Mouse (Mus musculus): ENCODE measurements at regions not wholly inside any gene's neighbourhood (a gene's known extent, or its start where the extent isn't known, plus 50 kb on each side); places are given as distances from the start of the nearest gene placed in this dataset.
"Not testable (repeated sequence)": the region's sequence is repeated elsewhere in the genome, so short reads cannot be mapped to it uniquely, and the experiment has no call there.

DNA sequence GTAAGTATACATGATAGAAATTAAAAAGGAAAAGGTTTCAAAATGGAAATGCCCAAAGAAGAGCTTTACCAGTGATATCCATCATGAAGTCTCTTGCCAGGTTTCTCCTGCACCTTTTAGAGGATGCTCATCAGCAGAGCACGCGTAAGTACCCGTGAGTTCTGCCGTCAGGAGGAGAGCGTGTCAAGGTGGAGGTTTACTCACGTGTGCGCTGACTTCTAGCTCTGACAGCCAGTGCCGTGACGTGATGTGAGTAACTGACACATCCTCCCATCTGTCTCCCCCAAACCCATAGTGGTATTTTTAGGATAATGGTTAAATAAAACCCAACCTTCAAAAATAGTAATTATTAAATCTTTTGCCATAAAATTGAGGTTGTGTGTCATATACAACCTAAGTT lies 55.3 kb downstream of the Adra2a start:
- no peak for DNase-seq (ENCODE audit: low read depth, low spot score)

DNA sequence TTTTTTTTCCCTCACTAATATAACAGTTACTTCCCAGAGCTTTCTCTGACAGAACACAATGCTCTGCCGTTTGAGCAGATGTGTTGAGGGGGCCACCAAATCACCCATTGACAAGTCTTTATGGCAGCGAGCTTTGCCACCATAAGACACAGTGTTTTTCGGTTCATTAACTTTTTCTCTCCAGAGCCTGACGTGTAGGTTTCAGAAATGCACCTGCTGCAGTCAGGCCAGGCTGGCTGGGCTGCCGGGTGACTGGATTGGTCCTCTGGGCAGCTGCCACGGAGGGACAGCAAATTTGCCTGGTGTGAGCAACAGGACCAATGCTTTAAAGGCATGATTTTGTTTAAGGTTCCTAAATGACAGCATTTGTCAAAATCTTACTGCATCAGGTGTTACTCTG lies 55.8 kb downstream of the Adra2a start:
- no peak for DNase-seq (ENCODE audit: low read depth, low spot score)

DNA sequence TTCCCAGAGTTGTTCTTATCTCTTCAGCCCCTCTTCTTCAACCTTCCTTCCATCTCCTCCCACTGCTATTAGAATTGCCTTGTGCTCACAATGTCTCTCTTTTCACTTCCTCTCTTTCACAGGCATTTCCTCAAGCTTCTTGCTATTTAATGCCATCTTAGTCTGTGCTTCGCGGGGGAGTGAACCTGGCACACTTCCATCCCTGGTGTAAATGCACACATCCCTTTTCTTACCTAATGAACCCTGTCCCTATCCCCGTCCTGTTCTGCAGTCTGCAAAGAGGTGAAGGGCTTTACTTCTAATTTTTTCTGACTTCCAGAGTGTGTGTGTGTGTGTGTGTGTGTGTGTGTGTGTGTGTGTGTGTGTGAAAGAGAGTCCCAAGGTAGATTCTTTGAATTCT lies 62.6 kb downstream of the Adra2a start:
- no peak for DNase-seq (ENCODE audit: low read depth, low spot score)

DNA sequence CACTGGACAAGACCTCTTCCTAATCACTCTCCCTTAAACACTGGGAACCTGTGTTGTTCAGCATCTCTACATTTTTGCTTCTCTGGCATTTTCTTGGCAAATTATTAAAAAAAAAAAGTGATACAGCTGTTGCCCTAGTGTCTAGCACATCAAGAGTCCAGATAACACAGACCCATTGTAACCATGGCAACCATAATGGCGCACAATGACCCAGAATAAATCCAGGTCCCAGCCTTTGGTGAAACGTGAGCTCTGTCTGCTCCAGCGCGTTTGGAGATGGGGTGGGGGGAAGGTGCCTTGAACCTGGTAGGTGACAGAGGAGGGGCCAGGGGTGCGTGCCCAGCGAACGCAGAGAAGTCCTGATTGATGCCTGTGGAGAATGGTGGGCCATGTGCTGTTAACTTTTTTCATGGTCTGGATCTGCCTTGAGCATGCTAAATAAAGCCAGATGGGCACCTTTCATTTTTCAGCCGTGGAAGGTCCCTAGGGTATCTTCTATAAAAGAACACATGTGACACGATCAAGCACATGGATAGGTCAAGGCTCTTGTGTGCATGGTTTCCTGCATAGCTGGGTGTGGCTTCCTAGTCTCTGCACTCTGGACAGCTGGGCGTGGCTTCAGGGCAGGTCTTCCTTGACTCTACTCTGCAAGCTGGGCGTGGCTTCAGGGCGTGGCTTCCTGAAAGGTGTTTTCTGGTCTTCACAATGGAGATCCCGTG lies 63.3 kb downstream of the Adra2a start:
- peak; percentile 18 for DNase-seq (ENCODE audit: low read depth, low spot score)

DNA sequence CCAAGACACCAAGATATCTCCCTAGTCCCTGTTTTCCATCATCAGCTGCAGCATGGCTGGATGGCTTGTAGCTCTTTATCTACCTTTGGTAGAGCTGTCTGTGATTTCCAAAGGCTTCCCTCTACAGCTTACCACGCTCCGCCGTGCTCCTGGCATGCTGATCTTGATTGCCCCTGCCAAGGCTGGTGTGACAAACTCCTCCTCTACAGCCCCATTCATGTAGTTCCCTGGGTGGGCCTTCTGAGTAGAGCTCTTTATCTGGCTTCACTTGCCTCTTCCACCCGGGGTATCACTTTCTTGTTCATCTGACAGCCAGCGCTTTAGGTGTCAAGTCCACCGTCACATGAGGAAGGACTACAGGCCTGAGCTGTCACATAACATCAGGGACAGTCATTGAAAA lies 66.1 kb downstream of the Adra2a start:
- no peak for DNase-seq (ENCODE audit: low read depth, low spot score)

DNA sequence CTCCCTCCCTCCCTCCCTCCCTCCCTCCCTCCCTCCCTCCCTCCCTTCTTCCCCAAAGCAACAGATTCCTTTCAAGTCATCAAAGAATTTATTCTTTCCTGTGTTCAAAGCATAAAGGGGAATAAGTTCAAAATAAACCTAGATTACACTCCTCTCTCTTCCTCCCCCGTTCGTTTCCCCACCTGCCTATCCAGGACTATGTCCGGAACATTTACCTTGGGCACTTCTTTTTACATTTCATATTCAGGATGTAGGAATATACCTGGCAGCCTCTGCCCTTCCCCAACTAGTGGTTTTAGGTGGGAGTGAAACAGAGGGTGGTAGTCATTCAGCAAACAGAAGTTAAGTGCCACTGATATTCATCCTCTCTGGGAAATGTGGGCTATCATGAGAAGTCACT lies 68.7 kb downstream of the Adra2a start:
- no peak for DNase-seq (ENCODE audit: low read depth, low spot score)

DNA sequence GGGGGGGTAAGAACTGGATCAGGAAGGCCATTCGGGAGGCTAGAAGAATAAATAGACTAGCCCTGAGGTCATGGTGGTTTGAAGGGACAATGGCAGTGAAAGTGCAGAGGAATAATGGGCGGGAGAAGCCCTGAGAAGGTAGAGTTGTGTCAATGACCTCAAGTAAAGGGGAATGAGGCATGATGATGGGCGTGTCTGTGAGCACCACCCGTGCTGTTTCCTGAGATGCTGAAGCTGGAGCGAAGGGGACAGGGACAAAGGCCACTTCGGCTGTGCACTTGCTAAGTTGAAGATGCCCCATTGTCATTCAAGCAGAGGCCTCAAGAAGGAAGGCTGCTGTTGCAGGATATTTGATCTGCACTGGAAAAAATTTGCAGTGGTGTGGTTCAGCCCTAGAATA lies 69.5 kb downstream of the Adra2a start:
- no peak for DNase-seq (ENCODE audit: low read depth, low spot score)

DNA sequence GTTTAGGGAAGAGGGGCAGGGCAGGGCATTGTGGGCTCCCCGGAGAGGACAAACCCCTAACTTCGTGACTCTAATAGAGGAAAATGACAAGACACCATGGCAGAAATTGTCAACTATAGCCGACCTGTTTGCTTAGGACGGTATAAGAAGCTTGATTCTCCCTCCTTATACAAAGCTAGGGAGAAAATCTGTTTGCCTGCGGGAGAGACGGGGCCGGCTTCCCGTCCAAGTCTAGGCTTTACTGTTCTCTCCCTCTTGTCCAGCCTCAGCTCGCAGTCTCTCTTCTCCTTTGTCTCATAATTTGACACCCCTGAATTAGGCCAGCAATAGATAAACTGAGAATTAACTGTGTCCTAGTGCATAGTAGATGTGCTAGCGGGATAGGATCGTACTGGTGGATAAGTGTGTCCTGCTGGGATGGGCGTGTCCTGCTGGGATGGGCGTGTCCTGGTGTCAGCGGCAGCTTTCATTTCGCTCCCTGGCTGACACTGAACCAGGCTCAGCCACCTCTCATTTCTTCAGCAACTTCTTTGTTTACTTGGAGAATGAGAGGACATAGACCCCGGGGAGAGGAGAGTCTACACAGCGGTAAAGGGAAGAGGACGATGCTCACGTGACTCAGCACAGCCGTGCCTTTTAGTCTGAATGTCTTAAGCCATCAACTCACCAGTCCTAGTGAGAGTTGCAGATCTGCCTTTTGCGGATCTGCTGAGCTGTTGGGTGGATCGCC lies 70.8 kb downstream of the Adra2a start:
- DNase-seq (ENCODE audit: low read depth, low spot score) = peak; percentile 32

DNA sequence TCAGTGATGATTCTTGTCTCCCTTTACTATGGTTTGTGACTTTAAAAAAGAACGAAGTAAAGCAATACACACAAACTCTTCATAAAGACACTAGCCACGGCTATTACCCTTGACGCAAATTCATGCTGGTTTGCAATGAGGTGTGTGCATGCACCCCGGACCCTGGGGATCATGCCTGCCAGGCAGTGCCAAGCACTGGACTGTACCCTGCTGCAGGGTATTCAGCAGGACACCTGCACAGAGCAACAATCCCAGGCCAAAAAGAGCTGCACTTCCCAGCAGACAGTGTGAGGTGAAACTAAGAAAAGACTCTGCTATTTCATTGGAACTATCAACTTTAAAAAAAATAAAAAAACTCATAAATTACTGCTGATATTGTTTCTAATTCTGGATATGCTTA lies 71.4 kb downstream of the Adra2a start:
- DNase-seq (ENCODE audit: low read depth, low spot score) = no peak

DNA sequence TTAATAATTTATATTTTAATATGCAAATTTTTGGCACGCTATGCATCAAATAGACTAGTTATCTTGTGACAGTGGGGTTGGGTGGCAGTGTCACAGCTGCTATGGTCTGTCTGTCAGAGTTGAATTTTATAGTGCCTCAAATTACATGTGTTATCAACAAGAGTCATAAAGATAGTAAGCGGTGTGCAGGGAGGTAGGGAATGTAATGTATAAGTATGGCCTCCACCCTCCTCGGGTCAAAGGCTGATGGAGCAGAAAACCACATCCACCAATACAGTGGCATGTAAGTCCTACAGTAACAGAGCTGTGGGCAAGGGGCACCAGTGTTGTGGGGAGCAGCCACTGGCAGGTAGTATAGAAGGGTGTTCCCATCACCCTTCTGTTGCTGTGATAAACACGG lies 72.9 kb downstream of the Adra2a start:
- no peak for DNase-seq (ENCODE audit: low read depth, low spot score)

DNA sequence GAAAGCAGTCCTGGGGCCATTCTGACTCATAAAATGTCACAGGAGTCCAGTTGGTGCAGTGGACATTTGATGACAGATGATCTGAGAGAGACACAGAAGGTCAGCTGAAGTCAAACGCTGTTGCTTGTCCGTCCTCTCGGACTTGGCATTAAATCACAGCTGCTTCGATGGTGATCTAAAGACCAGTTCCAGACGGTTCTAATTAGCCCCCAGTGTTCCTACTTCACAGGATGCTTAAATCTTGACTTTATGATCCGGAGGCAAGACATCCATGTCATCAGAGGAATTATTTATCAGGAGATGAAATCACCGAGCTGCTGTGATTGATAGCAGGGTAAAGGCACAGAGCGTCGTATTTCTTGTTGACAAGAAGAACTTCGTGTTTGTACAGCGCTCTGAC lies 73.7 kb downstream of the Adra2a start:
- peak; percentile 6 for DNase-seq (ENCODE audit: low read depth, low spot score)

DNA sequence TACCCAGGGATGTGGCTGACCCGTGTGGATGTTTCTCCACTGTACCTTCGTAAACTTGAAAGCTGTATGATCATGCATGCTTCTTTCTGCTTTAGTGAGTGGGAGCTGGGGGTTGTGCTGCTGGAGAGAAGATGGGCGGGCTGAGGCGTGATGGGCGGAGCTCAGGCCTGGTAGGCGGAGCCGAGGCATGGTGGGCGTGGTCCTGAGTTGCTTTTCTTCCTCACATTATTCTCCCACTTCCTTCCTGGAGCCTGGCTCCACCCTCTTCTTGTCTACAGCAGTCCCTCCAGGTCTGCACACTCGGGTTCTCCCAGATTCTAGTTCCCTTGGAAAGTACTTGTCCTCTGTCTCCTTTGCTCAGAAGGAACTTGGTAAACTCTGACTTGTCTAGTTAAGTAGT lies 79.6 kb downstream of the Adra2a start:
- no peak for DNase-seq (ENCODE audit: low read depth, low spot score)

DNA sequence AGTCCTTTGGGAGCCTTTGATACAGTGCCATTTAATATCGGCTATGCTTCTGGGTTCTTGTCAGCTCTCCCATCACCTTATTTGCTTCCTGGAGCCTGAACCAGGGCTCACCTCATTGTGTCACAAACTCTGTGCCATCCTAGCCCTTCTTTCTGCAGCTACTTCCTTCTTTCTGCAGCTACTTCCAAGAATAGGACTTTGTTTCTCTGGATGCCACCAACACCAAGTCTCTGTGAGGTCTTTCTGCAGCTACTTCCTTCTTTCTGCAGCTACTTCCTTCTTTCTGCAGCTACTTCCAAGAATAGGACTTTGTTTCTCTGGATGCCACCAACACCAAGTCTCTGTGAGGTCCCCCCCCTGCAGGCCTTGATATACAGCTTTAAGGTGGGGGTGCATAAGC lies 107.8 kb downstream of the Adra2a start:
- DNase-seq (ENCODE audit: low read depth, low spot score) = not testable (repeated sequence)

DNA sequence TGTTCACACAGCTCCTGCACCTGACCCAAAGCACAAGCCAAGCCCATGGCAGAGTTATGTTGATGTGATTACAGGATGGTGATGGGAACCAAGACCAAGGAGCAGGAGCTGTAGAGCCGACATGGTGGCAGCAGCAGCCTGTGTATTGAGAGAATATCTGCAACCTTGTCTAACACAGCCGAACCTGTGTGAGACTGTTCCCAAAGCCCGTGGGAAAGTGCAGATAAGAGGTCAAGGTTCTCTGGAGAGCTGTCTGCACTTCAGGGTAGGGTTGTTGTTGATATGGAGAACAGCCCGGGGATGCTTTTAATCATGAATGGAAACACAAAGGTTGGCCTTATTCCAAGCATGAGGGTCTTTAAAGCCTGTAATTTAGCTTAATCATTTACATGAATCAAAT lies 110.4 kb downstream of the Adra2a start:
- no peak for DNase-seq (ENCODE audit: low read depth, low spot score)

DNA sequence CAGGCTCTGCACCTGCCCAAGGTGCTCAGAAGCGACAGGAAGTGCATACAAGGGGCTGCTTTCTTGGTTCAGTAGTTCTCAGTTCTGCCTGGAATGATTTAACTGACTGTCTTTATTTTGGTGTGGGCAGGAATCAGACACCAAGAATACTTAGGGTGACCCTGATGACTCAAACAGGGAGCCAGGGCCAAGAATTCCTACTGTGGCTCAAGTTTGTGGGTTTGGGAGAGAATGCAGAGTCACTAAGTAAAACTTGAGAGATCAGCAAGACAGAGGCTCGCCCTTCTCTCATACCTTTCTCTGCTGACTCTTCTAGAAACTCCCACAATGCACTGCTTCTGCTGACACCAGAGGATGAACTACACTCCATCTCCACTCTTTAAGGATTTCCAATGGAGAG lies 126.4 kb downstream of the Adra2a start:
- peak; percentile 95 for DNase-seq (ENCODE audit: low read depth, low spot score)

DNA sequence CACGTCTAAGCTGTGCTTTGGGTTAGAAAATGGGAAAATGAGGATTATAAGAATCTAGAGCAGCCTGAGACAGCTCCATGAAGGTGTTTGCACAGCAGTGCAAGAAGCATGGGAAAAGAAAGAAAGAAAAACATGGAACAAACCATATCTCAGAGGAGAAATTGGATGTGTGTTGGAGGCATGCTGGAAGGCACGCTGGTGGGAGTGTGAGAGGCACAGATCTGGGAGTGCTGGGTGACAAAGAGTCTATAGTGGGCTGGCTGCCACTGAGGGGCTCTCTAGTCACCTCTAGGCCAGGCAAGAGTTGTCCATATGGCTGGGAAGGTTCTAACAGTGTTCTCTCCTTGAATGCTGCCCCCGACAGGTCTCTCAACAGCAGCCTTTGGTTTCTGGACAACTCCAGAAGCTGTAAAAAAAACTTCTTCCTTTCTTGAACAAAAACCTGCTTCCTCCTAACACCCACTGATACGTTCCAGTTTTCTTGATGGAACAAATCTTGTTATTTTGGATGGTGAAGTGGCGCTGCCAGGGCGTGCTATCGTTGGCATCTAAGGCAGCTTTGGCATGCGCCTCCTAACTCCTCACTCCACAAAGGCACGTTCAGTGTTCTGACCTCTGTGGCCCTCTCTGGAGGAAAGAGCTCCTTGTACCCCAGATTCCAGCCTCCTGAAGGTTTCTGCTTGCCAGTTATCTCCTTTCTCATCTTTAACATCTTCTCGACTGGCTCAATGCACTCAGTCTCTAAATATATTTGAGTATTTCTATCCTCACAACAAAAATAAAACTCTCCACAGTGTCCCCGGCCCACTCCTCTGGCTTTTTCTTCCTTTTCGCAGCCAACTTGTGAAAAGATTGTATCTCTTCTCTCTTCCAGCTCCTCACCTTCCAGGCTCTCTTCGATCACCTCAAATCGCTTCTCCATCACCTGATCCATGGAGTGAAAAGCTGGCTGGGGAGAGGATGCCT lies 130.4 kb downstream of the Adra2a start:
- no peak for DNase-seq (ENCODE audit: low read depth, low spot score)

DNA sequence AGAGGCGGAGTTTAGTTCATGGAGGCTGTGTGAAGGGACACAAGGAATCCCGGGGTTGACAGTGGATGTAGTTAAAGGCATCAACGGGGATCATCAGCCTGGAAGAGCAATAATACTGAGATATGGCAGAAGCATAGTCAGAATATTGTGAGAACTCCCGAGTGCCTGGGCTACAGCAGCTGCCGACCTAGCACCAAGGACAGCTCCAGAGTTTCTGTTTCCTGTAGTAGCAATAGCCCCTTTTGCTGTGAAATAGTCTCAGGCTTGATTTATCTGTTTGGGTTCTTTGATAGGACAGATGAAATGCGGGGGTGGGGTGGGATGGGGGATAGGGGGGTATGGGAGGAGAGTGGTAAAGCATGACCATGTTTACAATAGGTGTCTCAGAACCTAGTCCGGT lies 131.8 kb downstream of the Adra2a start:
- DNase-seq (ENCODE audit: low read depth, low spot score) = peak; percentile 66

DNA sequence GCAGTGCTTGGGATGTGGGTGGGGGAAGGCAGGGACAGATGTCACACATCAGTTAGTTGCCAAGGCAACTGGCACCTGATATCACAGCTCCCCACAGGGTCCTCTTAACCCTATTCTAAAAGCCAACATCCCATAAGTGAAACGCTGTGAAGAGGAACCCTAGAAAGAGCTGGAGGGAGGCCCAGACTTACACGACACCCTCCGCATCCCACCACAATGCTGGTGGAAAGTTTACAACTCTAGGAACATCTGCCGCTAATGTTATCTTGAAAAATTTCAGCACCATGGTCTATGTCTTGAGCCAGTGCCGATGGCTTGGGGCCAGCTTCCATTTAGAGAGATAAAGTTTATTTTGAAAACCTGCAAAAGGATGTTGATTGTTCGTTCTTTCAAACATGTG lies 133.5 kb downstream of the Adra2a start:
- no peak for DNase-seq (ENCODE audit: low read depth, low spot score)

DNA sequence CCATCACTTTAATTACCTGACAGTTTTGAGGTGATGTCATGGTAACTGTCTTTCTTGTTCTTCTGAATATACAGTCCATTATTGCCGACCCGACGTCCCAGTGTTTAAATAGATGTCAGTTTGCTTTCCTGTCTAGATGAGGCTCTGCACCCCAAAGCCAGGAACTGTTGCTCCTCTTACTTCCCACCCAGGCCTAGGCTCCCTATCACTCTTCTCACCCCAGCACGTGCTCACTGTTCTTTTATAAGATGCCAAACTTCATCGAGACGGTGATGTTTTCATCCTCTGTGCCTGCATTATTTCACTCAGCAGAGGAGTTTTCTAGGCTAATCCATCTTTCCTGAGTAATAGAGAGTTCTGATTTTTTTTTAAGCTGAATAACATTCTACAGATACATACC lies 156.5 kb downstream of the Adra2a start:
- no peak for DNase-seq (ENCODE audit: low read depth, low spot score)

DNA sequence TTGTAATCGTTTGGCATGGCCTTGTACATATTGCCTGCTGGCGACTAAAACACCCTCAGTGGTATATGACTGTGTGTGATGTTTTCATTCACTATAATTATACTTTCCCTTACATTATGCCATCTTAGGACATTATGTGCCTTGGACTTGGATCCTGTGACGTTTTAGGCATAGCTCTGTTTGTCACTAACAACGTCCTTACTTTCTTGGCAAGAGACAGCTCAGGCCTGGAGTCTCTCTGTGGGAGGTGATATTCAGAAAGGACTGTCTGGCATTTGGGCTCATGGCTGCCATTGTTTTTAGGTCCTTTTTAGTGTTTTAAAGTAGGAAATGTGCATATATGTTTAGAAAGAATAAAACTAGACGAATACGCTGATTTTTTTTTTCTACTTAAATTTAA lies 158.5 kb downstream of the Adra2a start:
- DNase-seq (ENCODE audit: low read depth, low spot score) = no peak

DNA sequence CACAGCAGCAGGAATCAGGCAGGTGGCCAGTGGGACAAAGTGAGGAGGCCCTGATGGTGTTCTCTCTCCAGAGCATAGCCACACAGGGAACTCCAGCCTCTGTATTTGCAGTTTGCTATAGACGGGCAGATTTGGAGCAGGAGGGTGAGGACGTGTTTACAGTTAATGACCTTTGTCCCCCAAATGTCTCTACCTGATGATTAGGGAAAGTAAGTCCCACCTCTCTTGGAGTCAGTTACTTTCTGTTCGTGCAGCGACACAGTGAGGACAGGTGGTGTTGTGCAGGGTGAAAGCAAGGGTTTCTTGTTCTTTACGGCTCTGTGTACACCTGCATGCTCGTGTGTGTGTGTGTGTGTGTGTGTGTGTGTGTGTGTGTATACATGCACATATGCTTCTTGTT lies 162.9 kb downstream of the Adra2a start:
- no peak for DNase-seq (ENCODE audit: low read depth, low spot score)

DNA sequence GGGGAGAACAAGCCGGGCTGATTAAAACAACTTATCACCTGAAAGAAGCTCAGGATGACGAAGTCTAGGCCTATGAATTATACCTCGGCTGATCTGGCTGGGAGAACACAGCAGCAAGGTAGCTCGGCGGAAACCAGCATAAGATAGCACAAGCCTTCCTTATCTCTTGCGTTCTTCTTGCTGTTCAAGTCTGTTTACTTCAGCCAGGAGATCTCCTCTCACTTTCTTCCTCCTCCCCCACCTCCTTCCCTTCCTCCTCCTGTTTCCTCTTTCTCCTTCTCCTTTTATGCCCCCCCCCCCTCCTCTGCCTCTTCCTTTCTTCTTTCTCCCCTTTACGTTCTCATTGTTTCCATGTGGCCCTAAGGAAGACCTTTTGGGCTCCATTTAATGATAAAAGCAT lies 168.2 kb downstream of the Adra2a start:
- no peak for DNase-seq (ENCODE audit: low read depth, low spot score)
